Mouse (Mus musculus) CD4-positive helper T cell, adult 2 months (primary cell): ENCODE measurements around the gene Tagln2.

Experiments
- DNase-seq: peaks from one replicate; pipeline ENCODE4 v3.0.0-alpha.2; 2012; ENCODE audit warnings: low read depth, missing footprints, low spot score

Gene Tagln2

DNA sequence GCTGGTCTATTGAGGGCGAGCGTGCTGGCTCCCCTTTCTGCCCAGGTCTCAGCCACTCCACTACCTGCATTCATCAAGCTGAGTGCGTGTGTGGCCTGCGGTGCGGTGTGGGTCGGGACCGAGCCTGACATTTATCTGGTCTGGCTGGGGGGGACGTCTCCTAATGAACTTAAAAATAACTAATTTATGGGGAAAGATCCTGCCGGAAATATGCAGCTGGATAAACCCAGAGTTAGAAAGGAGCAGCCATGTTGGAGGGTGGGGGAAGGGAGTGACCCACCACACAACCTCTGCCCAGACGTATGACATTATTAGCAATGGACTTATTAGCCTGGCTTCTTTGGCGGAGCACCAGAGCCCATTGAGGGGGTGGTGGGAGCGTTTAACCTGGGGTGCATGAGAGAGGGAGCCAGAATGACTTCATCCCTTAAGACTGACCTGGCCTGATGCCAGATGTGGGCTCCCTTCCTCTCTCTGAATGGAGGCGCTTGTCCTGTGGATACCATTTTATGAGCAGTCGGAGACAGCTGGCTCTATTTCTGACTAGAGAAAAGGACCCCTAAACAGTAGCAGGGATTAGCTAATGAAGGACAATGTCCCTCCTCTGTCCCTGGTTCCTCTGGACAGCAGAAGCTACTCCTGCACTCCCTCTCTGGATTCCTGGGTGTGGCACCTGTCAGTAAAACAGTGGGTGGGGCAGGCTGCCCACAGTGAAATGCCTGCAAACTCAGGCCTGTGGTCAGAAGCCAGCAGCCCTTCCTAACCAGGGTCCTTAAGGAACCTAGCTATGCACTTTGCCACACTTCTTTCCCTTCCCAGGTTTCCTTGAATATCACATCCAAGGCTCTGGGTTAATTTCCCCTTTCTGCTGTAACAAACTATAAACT is 3.5 kb downstream of the Tagln2 start:
- no peak for DNase-seq

DNA sequence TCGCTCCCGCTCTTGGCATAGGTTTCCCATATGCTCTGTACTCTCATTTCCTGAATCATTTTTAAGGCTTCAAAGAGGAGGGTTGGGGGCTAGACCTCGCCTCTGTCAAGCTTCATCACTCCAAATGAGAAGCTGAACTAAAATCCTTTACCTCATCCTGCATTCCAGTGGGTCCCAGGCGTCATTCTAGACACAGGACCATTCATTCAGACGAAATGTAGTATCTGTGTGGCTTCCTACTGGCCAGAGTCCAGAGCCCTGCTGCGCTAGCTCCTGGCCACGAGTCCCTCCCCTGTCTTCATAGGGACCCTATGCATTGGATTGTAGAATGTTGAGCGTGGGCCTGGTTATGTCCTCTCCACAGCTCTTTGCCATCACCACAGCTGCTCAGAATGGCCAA is 4.9 kb downstream of the Tagln2 start:
- DNase-seq = no peak

- no peak for DNase-seq
Observed at GRCm38 (mm10) chr1:172507001-172507400, 7.2 kb downstream of the Tagln2 start.

DNA sequence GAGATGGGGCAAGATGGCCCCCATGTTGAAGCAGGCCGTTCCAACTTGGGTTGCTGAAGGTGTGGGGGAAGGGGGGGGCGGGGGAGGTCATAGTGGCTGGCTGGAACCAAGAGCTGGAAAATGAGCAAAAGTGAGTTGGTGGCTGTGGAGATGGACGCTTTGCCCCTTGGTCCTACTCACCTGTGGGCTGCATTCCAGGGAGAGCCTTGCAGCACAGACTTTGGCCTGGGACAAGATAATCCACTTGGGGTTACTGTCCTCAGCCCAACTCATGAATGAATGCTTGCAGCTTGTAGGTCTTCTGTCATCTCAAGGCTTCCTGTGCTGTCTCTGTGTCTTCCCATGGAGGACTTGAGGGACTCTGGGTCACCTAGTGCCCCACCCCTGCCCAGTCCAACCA is 7.9 kb downstream of the Tagln2 start:
- no peak for DNase-seq

DNA sequence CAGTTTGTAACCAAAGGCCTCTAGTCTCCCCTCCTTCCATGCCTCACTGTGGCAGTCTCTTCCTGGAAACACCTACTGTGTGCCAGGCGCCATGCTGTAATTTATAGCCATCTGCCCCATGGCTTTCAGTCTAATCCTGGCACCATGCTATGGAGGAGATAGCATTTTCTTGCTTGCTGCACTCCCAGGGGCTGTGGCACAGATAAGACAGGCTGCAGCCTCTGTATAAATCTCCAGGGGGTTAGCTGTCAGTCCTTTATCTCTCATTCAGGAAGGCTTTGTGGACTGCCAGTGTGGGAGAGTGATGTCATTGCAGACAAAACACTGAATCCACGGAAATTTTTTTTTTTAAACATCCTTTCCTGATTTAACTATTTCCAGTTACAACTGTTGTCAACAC is 8.3 kb downstream of the Tagln2 start:
- no peak for DNase-seq

DNA sequence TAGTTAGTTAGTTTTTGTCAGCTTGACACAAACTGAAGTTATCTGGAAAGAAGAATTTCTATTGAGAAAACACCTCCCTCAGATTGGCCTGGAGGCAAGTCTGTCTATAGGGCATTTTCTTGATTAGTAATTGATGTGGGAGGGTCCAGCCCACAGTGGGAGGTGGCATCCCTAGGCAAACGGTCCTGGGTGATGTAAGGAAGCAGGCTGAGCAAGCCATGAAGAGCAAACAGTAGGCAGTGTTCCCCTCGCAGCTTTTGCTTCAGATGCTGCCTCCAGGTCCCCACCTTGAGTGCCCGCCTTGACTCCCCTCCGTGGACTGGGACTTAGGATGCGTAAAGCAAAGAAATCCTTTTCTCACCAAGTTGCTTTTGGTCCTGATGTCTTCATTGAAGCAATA is 9.4 kb downstream of the Tagln2 start:
- no peak for DNase-seq

DNA sequence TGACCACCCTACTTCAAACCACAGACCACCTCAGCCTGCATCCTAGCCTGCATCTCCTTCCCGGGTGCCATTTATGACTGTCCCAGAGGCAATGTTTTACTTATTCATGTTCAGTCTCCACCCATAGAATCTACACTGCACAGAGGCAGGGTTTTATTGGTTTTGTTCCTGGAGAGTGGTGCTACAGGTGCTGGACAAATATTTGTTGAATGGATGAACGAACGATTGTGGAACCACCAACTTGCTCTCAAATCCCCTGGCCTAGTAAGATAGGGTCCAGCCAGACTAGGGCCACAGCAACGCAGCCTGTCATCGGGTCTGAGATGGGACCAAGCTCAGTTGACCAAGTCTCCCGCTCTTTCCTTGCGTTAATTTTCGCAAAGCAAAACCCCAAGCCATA is 10.1 kb downstream of the Tagln2 start:
- no peak for DNase-seq

DNA sequence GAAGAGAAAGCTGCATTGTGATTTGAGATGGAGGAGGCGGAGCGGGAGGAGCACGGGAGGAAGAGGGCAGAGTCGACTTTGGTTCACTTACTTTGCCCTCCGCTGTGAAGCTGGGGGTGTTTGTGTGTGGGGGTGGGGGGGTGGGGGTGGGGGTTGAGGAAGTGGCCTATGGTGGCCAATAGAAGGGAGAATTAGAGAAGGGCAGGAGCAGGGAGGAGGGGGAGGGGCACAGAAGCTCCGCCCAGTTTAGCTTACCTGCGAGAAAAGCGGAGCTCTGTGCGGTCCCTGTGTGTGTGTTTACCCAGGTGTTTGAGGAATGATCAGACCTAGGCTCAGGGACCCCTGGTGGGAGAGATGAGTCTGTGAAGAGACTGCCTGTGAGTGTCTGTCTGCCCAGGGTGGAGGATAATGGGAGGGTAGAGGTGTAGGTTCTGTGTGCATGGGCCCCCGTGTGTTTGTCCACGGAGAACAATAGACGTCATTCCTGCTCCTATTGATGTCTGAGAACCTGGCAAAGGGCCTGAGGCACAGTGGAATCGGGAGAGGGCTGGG is 10.7 kb downstream of the Tagln2 start:
- DNase-seq = no peak

GRCm38 (mm10) chr1:172512962-172513361 is 13.1 kb downstream of the Tagln2 start:
- DNase-seq = peak; percentile 80

GRCm38 (mm10) chr1:172513525-172514212 is 13.8 kb downstream of the Tagln2 start:
- peak; percentile 89 for DNase-seq

DNA sequence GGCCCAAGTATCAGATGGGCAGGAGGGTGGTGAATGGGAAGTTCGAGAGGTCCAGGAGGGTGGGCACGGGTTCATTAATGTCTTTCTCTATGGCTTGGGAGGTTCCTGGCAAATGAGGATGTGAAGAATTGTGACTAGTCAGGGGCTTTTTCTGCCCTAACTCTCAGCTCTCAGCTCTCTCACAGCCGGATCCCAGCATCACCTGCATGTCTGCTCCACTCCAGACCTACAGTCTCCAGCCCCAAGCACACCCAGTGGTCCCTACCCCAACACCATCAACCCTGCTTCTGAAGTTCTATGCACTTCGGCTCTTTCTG is 14.3 kb downstream of the Tagln2 start:
- no peak for DNase-seq

- no peak for DNase-seq
Observed at GRCm38 (mm10) chr1:172514551-172515268, 14.9 kb downstream of the Tagln2 start.

DNA sequence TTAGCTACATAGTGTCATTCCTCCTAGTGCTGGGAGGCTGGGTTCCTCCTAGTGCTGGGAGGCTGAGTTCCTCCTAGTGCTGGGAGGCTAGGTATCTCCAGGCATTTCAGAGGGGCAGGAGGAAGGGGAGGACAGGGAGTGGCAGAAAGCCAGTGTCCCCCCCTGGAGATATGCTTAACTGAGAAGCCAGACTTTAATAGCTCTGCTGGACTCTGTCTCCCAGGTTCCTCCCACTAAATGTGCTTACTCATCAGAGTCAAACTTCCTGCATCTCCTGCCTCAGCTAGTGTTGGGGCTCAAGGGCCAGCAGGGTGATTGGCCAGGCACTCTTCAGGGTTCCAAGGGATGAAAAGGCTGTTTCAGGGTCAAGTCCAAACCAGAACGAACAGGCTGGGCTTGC is 15.5 kb downstream of the Tagln2 start:
- no peak for DNase-seq

GRCm38 (mm10) chr1:172518013-172518412 is 18.2 kb downstream of the Tagln2 start:
- DNase-seq = no peak

GRCm38 (mm10) chr1:172519644-172520043 is 19.8 kb downstream of the Tagln2 start:
- no peak for DNase-seq

DNA sequence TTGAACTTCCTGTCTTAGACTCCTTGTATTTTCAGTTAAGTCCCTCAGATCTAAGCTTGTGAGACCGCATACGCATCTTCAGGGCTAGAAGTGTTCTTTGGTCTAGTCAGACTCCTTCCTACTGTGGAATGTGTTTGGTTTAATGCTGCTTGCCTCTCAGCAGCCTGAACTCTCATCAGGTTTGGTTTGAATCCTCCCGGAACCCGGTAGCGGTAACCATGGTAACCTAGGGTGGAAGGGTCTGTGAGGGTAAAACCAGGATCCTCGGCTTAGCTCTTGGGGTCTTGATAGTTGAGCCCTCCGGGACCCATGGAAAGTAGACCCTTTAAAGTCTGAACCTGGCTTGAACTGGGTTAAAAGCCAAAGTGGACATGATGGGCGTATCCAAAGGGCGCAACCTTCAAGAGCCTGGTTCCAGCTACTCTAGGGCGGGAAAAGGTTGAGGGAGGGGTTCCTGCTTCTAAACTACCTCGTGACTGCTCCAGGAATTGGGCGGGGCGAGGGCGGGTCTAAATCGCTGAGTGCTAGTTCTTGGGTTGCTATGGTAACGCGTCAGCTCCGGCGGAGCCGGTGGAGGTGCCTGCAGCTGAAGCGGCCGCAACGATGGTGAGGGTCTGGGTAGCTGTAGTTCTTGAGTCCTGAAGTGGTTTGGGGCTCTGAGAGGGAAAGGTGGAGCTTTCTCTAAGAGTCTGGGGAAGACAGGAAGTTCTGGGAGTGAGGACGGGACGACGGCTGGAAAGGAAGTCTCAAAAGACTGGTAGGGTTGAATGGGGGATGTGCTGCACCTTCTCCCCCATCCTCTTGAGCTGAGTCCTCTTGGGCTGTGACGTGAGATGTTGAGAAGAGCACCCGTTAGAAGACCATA is 21.0 kb downstream of the Tagln2 start, which contains the start of gene Cfap45:
Gene Cfap45, plus strand, starts transcription at position 226 of the 865 bp plus-strand sequence.
- peak; percentile 94 for DNase-seq

- DNase-seq = no peak
Observed at GRCm38 (mm10) chr1:172522524-172522923, 22.7 kb downstream of the Tagln2 start.

DNA sequence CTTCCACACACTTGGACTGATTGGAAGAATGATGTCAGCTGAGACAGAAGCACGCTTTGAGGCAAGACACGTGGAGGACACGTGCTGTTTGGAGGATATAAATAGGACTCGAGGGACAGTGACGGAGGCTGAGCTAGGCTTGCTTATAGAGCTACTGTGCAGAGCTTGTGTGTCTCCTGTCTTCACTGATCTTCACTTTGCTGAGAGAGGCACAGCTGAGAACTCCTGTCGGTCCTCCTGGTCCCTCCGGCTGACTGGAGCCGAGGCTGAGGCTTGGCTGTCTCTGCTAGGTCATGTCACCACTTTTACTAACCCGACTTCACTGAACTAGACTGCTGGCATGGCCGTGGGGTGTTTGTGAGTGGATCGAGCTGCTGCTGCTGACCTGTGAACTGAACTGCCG is 23.9 kb downstream of the Tagln2 start:
- peak; percentile 4 for DNase-seq

- DNase-seq = peak; percentile 69
Observed at GRCm38 (mm10) chr1:172525027-172525764, 25.3 kb downstream of the Tagln2 start.

GRCm38 (mm10) chr1:172525971-172526370 is 26.1 kb downstream of the Tagln2 start:
- peak; percentile 40 for DNase-seq
